Mouse (Mus musculus): ENCODE measurements around the gene Atad1.

DNA sequence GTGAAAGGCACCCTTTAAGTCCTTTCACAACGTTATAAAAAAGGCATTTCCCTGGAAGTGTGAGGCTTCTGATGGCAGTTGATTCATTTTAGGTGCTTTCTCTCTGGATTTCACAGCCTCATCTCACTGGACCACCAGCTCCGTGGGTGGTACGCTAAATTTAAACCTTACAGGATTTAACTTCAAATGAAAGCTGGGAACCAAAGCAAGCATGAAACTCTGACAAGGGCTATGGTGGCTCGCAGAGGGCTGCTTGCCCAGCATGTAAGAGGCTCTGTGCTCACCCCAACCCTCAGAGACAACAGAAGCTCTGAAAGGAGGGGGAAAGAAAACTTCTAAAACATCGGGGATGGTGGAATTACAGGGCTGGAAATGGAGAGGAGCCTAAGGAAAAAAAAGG lies 51.9 kb downstream of the Atad1 start:
- no peak for TF ChIP-seq EP300 (IDR thresholded peaks at IDR 0.05; ENCODE audit: insufficient read depth, low read depth, low read length)
- TF ChIP-seq POLR2A (IDR thresholded peaks at IDR 0.05; ENCODE audit: insufficient read depth, low read length), result no peak
- no peak for TF ChIP-seq CTCF (IDR thresholded peaks at IDR 0.05; ENCODE audit: low read depth, low read length)
